Mouse (Mus musculus) urinary bladder, adult 18-20 months (tissue): ENCODE data around the gene Klhl20.
A peak's percentile ranks its signal among the peaks of the same experiment; 100 is the strongest.

Experiments
- DNase-seq, 2 experiments: peaks; one replicate each; pipeline ENCODE4 v3.0.0; 2022; ENCODE audit warnings: low spot score in 2 of 2, mixed read lengths in 2 of 2

The Klhl20 gene

DNA sequence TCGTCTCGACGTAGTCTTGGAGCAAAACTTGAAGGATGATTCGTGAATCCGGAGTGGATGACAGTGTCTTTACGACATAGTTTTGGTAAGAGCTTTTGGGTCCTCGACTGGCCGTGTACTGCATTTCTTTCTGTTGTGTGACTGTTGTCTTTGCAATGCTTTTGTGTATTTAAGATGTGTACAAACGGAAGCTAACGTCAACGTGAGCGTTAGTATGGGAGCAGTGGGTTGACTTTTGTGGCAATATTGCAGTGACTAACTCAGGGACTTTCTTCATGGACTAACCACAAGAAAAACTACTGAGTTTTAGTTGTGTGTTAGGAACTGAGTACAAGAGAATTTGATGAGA lies 60.1 kb downstream of the Klhl20 start:
- no peak for DNase-seq

DNA sequence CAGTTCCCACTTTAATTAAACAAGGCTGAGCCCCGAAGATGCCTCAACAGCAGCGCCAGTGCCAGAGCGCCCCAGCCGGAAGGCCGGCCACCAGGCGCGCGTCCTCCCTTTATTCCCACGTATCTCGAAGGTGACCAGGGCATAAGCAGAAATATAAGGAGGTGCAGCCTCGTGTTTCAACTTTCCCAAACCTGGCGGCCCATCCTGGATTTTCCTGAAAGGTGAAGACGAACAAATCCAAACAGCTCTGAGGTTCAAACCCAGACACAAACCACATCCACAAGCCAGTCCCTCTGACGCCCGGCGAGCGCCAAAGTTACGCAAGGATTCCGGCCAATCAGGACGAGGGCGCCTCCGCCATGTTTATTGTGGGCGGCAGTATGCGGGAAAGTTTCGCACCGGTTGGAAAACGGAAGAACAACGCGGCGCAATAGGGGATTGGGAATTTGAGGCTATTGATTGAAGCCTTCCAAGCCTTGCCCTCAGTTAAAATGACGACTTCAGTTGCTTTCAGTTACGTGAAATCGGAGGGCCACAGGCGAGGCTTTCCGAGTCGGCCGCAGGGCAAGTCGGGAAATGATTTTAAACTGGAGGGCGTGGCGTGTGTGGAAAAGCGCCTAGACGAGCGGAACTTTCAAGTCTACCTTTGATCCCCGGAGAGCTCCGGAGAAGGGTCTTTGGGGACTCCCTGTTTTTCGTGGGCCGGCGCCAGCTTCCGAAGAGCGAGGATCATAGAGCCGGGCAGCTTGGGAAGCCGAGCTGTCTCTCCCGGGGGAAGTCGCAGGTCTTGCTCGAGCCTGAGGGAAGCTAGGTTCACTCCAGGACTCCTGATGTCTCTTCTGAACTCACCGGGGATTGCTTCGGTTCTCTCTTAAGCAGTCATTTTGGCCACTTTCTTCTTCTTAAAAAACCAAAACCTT lies 60.7 kb downstream of the Klhl20 start, which contains the start of the genes Dars2 and Cenpl:
TSS of gene Dars2 (minus strand) at position 307 of the 920 bp plus-strand sequence.
TSS of gene Cenpl (plus strand) at position 362 of the 920 bp plus-strand sequence.
- DNase-seq: peak; percentile 92 to 97

DNA sequence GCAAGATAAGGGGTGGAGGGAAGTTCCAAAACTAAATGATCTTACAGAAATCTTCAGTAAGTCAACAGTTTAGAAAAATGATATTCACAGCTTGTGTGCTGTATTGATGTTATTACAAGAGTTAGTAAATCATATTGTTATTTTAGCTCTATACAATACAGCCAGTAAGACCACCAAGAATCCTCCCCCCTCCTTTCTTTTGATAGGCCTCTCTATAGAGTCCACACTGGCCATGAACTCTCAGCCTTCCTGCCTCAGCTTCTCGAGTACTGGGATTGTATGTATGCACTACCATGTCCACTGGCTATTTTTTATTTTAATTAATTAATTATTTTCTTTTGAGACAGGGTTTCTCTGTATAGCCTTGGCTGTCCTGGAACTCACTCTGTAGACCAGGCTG lies 68.0 kb downstream of the Klhl20 start:
- no peak for DNase-seq

DNA sequence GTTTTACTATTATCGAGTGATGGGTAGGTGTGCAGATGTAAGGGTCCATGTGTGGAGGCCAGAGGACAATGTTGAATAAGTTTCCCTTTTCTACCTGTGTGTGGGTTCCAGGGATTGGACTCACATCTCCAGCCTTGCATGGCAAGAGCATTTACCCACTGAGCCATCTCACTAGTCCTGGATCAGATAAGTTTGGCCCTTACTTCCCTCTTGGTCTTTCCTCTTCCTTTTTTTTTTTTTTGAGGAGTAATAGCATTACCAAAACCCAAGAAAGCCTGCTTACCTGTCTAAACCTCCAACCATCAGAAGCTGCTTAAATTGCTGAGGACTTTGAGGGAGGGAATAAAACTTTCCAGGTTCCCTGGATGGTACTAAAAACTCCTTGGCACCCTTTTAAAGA lies 74.1 kb downstream of the Klhl20 start:
- no peak for DNase-seq

DNA sequence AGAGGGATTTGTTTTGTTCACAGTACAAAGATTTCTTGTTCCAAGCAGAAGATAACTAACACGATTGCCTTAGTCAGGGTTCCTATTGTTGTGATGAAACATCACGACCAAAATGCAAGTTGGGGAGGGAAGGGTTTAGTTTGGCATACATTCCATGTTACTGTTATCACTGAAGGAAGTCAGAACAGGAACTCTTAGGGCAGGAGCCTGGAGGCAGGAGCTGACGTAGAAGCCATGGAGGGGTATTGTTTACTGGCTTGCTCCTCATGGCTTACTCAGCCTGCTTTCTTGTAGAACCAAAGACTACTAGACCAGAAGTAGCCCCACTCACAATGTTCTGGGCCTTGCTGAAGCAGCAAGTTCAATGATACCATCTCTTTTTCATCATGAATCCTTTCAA lies 84.3 kb downstream of the Klhl20 start:
- no peak for DNase-seq

DNA sequence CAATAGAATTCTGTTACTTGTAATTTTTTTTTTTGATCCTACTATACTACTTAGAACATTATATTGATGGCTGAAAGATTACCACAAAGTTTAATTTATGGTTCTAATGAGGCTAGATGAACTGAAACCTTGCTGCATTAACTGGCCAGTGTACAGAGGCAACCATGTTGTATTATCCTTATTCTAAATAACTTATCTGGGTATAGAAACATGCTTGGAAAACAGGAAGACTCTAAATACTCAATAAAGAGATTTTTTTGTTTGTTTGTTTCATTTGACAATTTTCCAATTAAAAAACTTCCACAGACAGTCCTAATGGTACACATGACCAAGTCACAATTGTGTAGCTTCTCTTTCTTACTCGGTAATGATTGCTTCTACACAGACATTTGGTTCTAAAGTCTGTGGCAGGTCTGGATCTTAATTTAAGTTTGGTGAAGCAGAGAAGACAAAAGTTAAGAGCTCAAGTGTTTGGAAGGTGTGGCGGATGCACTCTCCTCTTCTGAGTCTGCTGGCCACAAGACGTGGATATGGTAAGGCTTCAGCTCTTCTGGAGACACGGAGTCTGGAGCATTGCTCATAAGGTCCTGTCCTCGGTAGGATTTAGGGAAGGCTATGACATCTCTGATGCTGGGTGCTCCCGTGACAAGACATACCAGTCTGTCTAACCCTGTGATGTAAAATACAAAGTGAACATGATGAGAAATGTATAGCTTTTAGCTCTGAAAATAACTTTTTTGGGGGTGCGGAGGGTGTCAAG lies 89.9 kb downstream of the Klhl20 start:
- no peak for DNase-seq

DNA sequence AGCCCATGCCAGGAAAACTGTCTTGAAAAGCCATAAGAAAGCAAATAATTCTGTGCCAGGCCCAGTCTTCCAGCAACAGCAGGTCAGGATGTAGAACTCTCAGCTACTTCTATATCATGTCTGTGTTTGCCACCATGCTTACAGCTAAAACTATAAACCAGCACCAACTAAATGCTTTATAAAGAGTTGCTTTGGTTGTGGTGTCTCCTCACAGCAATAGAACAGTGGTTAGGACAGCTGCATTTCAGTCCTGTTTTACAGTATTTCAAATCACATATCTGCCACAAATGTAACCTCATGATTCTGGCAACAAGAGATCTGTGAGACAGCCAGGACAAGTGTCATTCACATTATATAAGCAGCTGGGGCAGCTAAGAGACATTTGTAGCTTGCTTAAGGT lies 90.5 kb downstream of the Klhl20 start:
- DNase-seq: no peak

DNA sequence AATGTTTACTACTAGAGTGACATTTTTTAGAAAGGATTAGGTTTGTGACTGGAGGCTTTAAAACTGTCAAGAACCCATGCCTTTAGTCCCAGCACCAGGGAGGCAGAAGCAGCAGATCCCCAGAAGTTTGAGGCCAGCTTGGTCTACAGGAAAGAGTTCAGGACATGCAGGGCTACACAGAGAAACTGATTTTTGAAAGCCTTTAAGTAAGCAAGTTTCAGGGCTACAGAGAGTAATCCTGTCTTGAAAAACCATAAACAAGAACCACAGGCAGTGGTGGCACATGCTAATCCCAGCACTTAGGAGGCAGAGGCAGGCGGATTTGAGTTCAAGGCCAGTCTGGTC lies 90.9 kb downstream of the Klhl20 start:
- no peak for DNase-seq

DNA sequence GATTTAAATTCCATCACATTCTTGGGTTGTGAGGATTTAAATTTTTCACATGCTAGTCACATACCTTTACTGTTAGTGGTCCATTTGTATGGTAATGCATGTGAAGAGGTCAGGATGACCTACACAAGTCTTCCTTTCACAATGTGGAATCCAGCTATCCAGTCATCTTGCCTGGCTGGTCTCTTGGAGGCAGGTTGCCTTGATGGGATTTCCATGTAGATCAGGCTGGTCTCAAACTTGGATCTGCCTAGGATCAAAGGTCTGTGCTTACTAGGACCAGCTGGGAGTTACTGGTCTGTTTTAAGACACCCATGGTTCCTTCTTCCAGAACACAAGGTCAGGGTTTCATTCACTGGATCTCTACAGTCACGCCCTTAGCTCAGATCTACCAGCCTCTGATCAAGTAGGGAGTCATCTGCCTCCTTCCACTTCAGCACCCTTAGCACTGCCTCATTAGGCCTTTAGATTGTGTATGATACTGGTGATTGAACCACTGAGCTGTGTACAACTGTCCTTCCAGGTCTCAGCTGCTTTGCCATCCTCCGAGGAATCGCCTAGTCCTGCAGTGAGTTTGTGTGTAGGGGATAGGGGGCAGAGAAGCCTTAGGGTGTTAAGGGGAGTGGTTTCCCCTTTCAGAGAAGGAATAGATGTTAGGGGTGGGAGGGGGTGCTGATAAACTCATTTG lies 91.4 kb downstream of the Klhl20 start:
- DNase-seq: no peak

DNA sequence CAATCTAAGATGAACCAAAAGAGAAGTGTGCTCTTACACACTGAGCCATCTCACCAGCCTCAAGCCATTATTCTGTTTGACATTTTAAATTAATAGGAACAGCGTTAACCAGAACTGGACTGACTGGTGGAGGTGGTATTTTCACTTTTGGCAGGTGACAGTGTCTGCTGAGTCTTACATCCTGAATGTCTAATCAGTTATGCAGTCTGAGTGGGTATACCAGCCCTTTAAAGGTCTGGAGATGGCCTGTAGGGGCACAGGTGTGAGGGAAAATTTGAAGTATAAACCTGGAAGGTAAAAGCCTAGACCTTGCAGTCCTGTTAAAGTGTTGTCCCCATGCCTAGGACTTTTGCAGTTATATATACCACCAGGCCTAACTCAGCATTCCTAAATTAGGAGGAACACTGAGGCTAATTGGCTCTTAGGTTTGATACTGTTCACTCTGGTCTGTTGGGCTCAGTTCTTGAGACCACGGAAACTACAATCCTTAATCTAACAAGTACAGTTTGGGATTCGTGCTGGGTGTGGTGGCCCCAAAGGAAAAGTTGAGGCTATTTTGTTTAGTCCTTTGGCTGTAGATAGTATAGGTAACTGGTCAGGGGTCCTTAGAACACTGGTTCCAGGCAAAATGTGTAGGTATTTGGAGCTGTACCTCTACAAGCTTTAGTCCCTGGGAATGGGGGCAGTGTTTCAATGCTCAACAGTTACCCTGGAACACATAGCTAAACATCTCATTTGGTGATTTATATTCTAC lies 92.2 kb downstream of the Klhl20 start:
- no peak for DNase-seq
